Mouse (Mus musculus): ENCODE data around the gene Scn1b.

The Scn1b gene

DNA sequence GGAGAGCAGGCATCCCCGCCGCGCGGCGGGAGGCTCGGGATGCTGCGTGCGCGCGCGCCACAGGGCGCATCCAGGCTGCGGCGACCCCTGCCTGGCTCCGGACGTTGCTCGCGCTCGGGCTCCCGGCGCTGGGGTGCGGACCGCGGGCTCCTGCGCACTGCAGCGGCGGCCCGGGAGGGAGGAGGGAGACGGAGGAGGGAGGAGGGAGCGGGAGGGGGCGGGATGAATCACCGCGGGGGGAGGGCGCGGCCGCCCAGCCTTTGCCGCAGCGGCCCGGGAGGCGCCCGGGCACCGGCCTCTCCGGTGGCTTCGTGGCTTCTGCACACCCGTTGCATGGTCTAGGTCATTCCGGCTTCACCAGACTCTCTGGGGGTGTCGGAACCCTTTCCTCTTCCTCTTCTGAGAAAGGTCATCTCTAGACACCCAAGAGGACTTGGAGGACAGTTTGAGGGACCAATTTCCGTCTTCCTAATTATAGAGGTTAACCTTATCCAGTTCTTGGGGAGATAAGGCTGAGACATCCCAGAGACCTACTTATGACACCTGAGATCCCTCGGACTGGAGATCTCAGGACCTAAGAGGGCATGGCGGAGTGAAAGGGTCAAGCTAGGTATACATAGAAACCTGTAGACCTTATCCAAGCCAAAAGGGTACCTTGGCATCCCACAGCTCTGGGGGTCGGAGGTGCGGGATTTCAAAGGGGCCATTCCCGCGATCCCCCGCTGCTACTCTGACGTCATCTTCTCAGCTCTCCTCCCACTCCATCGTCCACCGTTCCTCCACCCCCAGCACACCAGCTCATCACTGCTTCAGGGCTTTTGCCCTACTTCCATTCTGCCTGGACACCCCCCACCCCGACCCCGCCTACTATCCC, at the start of gene Scn1b:
Gene Scn1b, minus strand, starts transcription at position 153 of the 874 bp plus-strand sequence.
- no peak for DNase-seq

DNA sequence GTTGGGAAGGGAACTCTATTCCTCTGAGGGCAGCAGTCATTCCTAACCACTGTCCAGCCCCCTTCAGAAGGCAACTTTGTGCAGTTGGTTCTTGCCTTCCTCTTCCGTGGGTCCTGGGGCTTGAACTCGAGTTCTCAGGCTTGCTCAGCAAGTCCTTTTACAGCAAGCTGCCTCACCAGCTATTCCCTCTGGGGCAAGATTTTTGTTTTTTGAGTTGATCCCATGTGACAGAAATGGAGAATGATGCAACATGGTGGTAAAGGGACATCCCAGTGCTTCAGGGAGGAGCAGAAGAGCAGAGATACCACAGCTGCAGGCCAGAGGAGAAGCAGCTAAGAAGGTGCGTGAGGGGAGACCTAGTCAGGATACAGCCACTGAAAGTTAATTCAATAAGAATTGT, 48.3 kb upstream of the Scn1b start:
- DNase-seq: no peak

DNA sequence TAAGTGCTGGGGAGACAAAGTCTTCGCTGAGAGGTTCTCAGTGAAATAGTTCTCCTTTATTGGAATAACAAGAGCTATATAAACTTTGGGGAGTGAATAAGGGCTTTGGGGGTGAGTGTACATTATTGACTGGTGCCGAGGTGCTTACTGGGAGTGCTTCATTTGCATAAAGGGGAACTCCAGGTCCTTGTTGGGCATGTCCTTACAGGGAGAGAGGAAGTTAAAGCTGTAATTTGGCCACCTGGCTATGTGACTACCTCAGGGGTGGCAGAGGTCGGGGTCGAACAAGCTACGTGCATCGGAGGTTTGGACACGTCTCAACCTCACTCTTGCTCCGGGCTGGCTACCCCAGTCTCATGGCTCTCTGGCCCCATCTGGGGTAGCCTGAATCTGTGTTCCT, 47.7 kb upstream of the Scn1b start:
- DNase-seq: no peak

DNA sequence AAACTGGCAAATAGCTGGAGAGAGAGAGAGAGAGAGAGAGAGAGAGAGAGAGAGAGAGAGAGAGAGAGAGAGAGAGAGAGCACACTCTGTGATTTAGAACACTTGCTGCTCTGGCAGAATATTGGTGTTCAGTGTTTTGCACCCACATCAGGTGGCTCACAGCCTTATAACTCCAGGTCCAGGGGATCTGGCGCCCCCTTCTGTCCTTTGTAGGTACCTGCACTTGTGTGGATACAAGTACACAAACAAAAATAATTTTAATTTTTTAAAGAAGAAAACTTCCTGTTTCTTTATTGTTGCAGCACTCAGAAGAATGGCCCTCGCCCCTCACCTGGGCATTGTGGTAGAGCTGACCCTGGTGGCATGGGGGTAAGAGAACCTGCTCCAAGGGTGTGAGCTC, 45.4 kb upstream of the Scn1b start:
- DNase-seq: peak; percentile 76

DNA sequence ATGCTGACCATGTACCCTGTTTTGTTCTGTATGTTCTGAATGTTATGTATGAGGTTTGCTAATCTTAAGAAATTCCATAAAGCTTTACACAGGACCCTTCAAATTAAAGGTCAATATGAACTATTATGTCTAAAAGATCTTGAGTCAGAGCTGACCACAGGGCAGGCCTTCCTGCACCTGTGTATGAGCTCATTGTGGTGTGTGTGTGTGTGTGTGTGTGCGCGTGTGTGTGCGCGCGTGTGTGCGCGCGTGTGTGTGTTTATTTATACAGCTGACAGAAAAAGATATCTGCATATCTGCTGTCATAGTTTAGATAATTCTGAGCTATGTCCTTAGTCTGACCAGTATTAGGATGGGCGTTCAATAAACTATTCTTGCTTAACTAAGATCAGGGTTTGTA, 43.7 kb upstream of the Scn1b start:
- DNase-seq: no peak

DNA sequence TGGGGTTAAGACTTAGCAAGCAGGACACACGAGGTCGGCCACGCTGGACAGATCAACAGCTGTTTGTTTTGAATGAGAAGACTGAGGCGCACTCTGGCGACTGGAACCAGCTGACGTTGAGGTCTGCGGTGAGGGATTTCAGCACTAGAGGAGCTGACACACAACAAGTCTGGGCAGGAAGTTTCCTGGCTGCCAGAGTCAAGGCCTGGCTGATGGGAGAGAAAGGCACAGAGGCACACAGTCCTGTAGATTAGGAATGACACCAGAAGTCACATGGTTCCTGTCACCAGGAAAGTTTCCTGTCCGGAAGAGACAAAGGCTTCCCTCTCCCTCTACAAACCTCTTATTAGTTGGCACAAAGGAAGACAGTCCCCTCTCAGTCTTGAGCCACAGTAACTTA, 41.6 kb upstream of the Scn1b start:
- peak; percentile 72 for DNase-seq

DNA sequence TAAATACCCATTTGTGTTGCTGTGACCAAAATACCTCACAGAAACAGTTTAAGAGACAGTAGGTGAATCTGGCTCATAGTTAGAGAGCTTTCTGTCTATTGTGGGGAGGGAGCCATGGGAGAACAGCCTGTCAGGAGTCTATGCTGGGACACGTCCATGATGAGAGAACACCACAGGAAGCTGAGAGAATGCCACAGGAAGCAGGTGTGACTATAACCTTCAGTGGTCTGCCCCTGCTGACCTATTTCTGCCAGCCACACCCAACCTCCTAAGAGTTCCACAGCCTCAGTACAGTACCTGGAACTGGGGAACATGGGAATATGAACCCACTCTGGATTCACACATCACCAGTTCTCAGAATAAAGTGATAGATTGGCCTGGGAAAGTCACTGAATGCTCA, 37.9 kb upstream of the Scn1b start:
- peak; percentile 56 for DNase-seq

DNA sequence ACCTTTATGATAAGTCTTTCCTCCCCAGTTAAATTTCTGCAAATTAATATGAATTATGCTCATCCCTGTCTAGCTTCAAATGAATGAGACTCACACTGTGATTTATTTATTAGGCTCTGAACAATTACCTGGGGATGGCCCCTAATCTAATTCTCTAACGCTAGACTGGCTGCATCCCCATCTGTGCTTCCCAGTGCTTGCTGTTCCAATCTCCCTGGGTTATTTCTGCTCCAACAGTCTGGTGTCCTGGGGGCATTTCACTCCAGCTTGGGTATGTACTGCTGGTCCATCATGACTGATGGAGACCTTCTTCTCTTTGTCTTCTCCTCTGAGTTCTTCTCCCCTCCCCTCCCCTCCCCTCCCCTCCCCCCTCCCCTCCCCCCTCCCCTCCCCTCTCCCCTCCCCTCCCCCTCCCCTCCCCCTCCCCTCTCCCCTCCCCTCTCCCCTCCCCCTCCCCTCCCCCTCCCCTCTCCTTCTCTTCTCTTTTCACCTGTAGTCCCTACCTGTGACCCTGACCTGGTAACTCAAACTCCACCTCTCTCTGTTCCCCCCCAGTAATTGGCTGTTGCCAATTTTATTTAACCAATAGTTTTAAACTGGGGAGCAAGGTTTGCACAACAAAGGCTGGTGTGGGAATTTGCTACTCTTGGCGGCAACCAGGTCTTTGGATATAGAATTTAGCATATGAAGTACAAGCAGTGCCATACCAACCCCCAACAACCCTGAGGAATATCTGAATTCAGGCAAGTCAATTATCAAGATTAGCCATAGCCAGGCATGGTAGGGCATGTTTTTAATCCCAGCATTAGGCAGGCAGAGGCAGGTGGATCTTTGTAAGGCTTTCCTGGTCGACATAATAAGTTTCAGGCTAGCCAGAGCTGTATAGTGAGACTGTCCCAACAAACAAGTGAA, 37.1 kb upstream of the Scn1b start:
- no peak for DNase-seq

DNA sequence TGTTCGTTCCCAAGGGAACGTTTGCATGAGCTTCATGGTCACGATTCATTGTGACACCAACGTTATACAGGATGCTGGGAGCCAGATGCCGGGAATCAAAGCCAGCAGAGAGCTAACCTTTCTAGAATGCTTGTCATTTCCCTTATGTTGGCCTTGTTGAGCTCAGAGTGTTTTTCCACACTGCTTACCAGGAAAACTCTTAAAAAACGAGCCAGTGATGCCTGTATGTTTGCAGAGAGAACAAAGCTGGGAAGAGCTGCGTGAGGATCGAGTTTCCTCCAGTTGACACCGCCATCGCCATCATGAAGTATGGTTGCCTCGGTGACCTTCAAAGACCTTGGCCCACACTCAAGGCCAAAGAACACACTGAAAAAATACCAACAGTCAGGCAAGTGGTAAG, 35.5 kb upstream of the Scn1b start:
- DNase-seq: peak; percentile 5

DNA sequence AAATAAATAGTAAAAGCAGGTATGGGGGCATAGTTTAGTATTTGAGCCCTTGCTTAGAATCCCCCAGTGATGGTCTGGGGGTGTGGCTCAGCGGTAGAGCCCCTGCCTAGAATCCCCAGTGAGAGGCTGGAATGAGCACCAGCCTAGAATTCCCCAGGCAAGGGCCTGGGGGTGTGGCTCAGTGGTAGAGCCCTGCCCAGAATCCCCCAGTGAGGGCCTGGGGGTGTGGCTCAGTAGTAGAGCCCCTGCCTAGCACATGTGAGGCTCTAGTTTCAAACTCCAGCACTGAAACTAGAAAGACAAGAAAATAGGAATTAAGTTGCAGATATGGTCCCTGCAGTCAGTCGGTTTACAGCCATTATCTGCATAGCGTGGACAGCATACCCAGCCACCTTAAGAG, 35.0 kb upstream of the Scn1b start:
- peak; percentile 48 for DNase-seq

DNA sequence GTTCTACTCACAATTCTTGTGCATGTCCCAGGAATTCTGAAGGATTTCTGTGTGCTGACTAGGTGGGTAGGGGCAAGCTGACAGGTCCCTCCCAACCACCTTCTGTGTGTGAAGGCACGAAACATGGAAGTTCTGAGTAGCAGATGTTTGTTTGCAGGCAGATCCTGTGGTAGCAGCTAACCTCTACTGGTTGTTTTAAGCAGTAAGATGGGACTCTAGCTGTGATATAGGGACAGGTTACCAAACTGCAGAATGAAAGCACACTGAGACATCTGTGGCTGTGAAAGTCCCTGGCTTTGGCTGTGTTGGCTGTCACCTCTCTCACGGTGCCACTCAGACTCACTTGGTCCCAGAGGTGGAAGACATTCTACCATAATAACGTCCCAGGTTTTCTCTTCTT, 34.4 kb upstream of the Scn1b start:
- peak; percentile 61 for DNase-seq

DNA sequence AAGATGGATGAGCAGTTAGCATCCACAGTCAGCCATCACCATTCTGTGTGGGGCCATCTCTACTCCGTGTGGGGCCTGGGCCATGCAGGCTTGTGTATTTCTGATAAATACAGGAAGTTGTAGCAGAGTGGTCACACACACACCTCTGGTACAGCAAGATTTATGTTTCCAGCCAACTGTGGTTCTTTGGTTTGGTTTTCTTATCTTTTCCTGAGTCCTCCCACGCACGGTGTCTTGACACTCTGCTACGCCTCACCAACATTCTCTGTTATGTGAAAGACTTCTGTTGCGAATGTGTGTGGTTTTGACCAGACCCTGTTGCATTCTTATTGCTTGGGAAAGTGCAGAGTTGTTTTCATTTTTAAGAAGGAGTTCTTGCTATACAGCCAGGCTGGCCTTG, 34.0 kb upstream of the Scn1b start:
- peak; percentile 50 for DNase-seq

DNA sequence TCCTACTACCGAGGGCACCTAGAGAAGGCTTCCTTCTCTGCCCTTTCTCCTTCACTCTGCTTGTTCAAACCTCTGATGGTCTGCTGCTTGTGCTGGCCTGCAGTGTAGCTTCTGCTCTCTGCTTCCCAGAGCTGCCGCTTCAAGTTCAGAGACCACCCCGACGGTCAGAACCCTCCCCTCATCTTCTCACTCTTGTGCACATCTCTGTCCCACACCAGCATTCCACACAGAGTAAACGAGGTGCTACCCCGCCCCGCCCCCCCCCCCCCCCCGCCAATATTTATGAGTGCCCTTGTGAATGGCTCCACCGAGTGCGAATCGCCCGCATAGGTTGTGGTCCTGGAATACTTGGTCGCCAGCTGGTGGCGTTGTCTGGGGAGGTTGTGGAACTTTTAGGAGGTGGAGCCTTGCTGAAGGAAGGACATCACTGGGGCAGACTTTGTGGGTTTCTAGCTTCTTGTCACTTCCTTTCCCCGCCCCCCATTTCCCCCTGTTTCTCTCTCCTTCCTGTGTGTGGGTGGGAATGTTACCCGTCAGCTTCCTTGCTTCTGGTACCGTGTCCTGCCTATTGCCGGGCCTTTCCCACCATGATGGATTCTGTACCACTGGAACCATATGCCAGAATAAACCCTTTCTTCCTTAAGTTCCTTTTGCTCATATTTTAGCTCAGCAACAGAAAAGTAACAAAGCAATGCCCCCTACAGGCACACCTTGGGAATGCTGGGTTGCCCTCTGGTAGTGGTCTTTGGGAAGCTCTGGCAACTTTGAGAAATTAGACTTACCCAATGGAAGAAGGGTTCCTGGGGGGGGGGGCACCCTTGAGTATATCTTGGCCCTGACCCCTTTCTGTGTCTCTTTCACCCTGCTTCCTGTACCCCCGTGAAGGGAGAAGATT, 29.5 kb upstream of the Scn1b start:
- peak; percentile 79 for DNase-seq

DNA sequence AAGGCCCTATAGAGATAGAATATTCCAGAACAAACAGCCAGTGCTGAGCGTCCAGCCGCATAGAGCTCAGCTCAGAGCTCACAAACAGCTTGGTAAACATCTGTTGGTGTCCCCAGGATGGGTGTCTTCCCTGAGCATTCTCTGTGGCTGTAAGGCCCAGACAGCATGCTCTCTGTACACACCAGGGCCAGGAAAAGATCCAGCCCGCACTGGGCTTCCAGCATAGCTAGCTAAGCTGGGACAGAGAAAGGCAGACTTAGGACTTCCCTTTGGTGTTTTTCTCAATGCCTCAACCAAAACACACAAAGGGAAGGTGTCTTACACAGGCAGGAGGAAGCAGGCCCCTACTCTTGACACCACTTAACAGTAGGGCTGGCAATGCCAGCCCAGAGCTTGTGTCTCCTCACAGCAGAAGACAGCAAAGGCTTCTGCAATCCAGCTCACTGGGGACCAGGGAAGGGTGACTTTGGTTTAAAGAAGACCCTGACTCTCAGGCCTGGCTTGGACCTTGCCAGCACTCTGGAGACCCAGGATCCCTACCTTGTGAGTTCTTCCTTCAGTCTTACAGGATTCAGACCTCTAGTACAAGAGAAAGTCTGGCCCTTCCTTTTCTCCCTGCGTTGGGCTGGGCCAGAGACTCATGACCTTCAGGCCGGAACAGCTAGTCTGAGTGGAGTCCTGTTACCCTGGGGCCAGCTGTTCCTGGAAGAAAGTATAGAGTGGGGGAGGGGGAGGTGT, 28.7 kb upstream of the Scn1b start, which contains the start of gene Gramd1a:
Gene Gramd1a, minus strand, starts transcription at position 601 of the 738 bp plus-strand sequence.
- DNase-seq: peak; percentile 50

DNA sequence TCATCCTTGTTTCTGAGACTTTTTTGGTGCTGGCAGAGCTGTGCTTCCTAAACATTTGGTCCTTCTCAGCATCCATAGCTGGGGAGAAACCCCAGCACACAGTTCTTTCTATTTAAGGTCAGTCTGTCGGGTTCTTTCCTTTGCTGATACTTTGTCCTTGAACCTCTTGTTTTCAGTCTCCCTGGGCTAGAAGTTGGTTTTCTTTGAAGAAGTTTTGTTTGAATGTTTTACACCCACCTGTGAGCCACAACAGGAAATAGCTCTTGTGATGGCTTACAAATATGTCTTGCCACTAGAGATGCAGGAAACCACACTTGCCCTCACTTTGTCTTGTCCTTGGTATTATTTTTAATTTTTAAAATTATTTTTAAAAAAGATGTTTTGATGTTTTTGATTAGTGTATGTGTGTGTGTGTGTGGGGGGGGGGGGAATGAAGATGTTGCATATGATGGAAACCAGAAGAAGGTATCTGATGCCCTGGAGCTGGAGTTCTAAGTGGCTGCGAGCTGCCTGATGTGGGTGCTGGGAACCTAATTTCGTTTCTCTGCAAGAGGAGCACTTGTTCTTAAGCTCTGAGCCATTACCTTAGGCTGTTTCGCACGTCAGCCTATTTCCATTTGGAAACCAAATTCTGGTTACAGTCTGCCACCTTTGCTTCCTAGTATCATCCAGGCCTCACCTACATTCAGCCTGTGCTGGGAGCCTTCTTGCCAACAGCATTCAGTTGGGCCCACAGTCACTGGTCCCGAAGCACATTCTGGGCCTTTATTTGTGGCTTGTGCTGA, 26.9 kb upstream of the Scn1b start:
- peak; percentile 61 for DNase-seq

DNA sequence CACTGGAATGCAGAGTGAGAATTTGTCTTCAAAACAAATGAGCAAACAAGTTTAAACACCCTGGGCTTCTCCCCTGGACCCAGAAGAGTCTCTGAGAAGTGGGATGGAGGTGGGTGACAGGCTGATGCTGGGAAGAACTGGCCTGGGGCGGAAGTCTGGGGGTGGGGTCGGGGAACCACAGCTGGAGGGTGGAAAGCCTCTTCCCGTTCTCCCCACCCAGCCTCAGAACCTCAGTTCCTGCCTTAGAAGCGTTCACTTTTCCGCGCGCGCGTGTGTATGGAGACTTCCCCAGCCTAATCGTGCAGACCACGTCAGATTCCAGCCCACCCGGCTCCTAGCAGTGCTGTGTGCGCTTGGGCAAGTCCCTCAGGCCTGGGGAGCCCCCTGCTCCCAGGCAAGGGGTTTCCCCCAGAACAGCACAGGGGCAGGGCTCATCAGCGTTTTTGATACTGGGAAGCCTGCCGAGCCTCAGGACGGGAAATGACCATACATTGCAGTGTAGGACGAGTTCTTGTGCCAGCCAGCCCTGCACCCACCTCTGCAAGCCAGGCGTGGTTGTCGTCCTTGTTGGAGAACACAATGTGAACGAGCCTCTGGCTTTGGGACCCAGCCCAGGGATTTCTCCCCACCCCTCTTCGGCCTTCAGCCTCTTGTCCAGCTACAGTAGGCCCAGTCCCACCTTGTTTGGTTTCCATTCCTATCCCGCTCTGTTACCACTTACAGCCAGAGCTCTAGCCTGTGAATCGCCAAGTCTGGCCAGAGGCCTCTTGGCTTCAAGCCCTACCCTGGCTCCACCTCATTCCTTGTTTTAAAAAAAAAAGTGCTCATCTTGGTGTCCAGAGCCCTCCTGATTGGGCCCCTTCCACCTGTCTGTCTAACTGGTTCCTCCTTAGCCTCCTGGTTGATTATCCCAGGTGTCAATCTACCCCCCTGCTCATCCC, 24.8 kb upstream of the Scn1b start:
- DNase-seq: peak; percentile 82

DNA sequence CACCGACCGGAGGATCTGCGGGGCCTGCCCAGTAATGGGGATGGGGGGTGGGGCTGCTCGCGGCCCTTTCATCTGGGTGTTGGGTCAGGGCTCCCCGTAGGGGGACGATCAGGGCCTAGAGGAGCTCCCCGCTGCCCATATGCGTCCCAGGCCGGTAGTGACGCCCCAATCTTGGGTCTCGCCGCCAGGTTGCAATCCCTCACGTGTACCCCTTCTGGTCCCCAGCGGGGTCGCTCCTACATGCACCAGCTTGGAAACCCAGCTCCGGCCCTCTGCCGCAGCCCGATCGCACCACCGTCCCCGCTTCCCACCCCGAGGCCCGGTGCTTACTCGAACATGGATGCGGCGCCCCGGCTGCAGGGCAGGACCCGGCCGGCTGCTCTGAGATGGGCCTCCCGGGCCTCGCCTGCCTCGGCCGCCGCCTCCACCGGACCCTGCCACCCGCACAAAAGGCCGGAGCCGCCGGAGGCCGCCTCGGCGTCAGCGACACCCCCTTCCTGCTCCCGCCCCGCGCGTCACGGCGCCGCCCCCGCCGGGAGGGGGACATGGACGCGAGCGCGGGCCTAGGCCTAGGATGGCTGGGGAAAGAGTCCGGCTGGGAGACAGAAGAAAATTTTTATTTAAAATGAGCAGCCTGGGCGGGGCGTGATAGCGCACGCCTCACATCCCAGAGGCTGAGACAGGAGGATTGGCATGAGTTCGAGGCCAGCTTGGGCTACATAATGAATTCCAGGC, 23.9 kb upstream of the Scn1b start:
- peak; percentile 91 for DNase-seq

DNA sequence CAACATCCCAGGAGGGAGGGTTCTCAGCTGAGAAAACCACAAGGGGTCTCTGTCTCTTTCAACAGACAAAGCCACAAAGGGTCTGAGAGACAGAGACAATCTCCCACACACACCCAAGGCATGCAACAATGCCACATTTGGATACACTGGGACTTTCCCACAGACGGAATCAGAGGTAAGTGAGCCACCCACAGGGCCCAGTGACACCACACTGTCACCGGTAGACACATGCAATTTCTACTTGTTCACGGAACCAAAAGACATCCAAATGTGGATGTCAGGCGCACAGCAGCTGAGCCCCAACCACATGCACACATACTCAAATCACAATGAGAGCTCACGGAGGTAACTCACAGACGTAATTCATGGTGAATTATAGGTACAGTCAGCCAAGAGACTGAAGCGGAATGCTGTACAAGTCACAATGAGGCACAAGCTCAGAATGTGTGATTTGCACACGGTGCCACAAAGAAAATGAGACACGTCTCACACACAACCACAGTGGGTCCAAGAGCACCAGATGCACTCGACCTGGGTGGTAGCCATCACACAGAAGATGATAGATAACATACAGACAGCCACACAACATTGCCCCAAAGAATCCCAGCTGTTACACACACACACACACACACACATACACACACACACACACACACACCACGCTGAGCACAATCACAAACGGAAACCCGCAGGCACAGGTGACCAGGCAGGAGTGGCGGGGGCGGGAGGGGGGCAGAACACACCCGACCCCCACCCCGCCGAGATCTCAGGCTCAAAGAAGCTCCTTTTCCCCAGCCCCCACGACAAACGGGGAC, 23.2 kb upstream of the Scn1b start:
- DNase-seq: peak; percentile 60

All from thymus, postnatal 25 days (tissue).